Mouse (Mus musculus) forebrain, embryonic 10.5 days (tissue): ENCODE measurements around the gene Bcl2l15. TPM values are rescaled to one million over a fixed set of nuclear protein-coding genes. Genes with fewer than 3 reads are reported as not detected.
"Not testable (repeated sequence)": the region's sequence is repeated elsewhere in the genome, so short reads cannot be mapped to it uniquely, and the experiment has no call there.

Source experiments
- DNase-seq: peaks from one replicate; pipeline ENCODE4 v3.0.0-alpha.2; 2017; ENCODE audit warnings: low spot score; ENCODE audit errors: extremely low spot score
- H3K27ac ChIP-seq: fragments of 300-500 bp; sonication (generic); 2 replicates; pipeline ENCODE4 v1.5.1; 2016; ENCODE audit warnings: mild to moderate bottlenecking
- H3K27me3 ChIP-seq: fragments of 300-500 bp; sonication (generic); 2 replicates; pipeline ENCODE4 v1.6.1; 2016; ENCODE audit warnings: mild to moderate bottlenecking; ENCODE audit not compliant: poor library complexity, severe bottlenecking
- H3K36me3 ChIP-seq: fragments of 300-500 bp; sonication (generic); replicated peaks from 2 replicates; pipeline ENCODE4 v1.6.1; 2016; ENCODE audit warnings: mild to moderate bottlenecking, moderate library complexity
- H3K4me1 ChIP-seq: fragments of 300-500 bp; sonication (generic); 2 replicates; pipeline ENCODE4 v1.6.1; 2016
- H3K4me3 ChIP-seq: fragments of 300-500 bp; sonication (generic); 2 replicates; pipeline ENCODE4 v1.5.1; 2016; ENCODE audit warnings: mild to moderate bottlenecking, moderate library complexity
- H3K9me3 ChIP-seq: fragments of 300-500 bp; sonication (generic); 2 replicates; pipeline ENCODE4 v1.6.1; 2016; ENCODE audit warnings: mild to moderate bottlenecking, moderate library complexity
- WGBS: fragments of 180-500 bp; shearing (Covaris S2); methylation state at CpG from one replicate; pipeline ENCODE4 v1.1.7; 2016; 5-methylcytosine and 5-hydroxymethylcytosine counted together
- polyA plus RNA-seq: library from polyadenylated mRNA; unstranded; fragments of >200 nt; fragmentation: Nextera tagmentation; extraction: Ambion mirVana; gene quantifications from 2 replicates; pipeline ENCODE4 v1.2.1, GENCODE M21; 2016

Bcl2l15 gene
- polyA plus RNA-seq, 1 experiment from 2014 or later: 0.17 TPM

- no peaks in the 10 kb centered on the region for H3K9me3 ChIP-seq
- H3K36me3 ChIP-seq: peaks cover 60% of the 10 kb centered on the region
- DNase-seq: no peak
Observed at GRCm38 (mm10) chr3:103801631-103802531, 30.5 kb upstream of the Bcl2l15 start.

GRCm38 (mm10) chr3:103802861-103803260 is 29.5 kb upstream of the Bcl2l15 start:
- Histone ChIP-seq H3K9me3 (no peaks in the 10 kb centered on the region), H3K27ac (no peak overlapping the region), H3K4me3 (no peak overlapping the region), H3K4me1 (peaks cover 4% of the 10 kb centered on the region), H3K27me3 (no peaks in the 10 kb centered on the region), H3K36me3 (peaks cover 68% of the 10 kb centered on the region)
- 92% methylated on average over 8 of the region's 8 CpGs for WGBS
- DNase-seq: no peak

More at GRCm38 (mm10) chr3:103801631-103802531, 30.5 kb upstream of the Bcl2l15 start:
- Histone ChIP-seq H3K27ac (0 out of 2 replicates have a peak overlapping the region, but pooled peaks have one; percentile 37), H3K4me3 (no peak overlapping the region), H3K4me1 (no peaks in the 10 kb centered on the region), H3K27me3 (no peaks in the 10 kb centered on the region)
- 86% methylated on average over 10 of the region's 10 CpGs for WGBS

- no peak overlapping the region for H3K4me3 ChIP-seq
Observed at GRCm38 (mm10) chr3:103805671-103806070, 26.7 kb upstream of the Bcl2l15 start.

GRCm38 (mm10) chr3:103808891-103809798 is 23.3 kb upstream of the Bcl2l15 start, which contains the start of the genes Dclre1b, Ap4b1 and Gm43064:
Dclre1b (minus strand) TSS chr3:103809444.
Ap4b1 (plus strand) TSS chr3:103809520.
Gm43064 (plus strand) TSS chr3:103809573.
- DNase-seq: peak; percentile 91
- Histone ChIP-seq H3K36me3 (peaks cover 41% of the 10 kb centered on the region), H3K9me3 (no peaks in the 10 kb centered on the region), H3K27me3 (no peaks in the 10 kb centered on the region), H3K4me1 (peaks cover 21% of the 10 kb centered on the region), H3K27ac (peak within 1 kb of the TSS; percentile 93), H3K4me3 (peak within 1 kb of the TSS; percentile 85)
- under 1% methylated on average over 62 of the region's 70 CpGs for WGBS

More at GRCm38 (mm10) chr3:103805671-103806070, 26.7 kb upstream of the Bcl2l15 start:
- H3K9me3 ChIP-seq: no peaks in the 10 kb centered on the region
- H3K36me3 ChIP-seq: peaks cover 67% of the 10 kb centered on the region
- peaks cover 21% of the 10 kb centered on the region for H3K4me1 ChIP-seq
- no peak for DNase-seq
- WGBS: 85% methylated on average over 1 of the region's 1 CpGs
- H3K27ac ChIP-seq: no peak overlapping the region
- no peaks in the 10 kb centered on the region for H3K27me3 ChIP-seq

GRCm38 (mm10) chr3:103809799-103810150 is 22.6 kb upstream of the Bcl2l15 start:
- 2% methylated on average over 14 of the region's 14 CpGs for WGBS
- Histone ChIP-seq H3K36me3 (peaks cover 41% of the 10 kb centered on the region), H3K4me1 (peaks cover 21% of the 10 kb centered on the region), H3K4me3 (peak overlapping the region; percentile 85), H3K27me3 (no peaks in the 10 kb centered on the region), H3K27ac (peak overlapping the region; percentile 93), H3K9me3 (no peaks in the 10 kb centered on the region)
- DNase-seq: no peak

- H3K9me3 ChIP-seq: no peaks in the 10 kb centered on the region
- no peak for DNase-seq
Observed at GRCm38 (mm10) chr3:103810967-103811366, 21.4 kb upstream of the Bcl2l15 start.

GRCm38 (mm10) chr3:103827548-103827947 is 4.9 kb upstream of the Bcl2l15 start:
- DNase-seq: no peak
- Histone ChIP-seq H3K4me3 (no peak overlapping the region), H3K4me1 (no peaks in the 10 kb centered on the region), H3K9me3 (no peaks in the 10 kb centered on the region), H3K27me3 (no peaks in the 10 kb centered on the region), H3K36me3 (peaks cover 6% of the 10 kb centered on the region), H3K27ac (no peak overlapping the region)

More at GRCm38 (mm10) chr3:103810967-103811366, 21.4 kb upstream of the Bcl2l15 start:
- no peak overlapping the region for H3K4me3 ChIP-seq
- H3K27me3 ChIP-seq: no peaks in the 10 kb centered on the region
- peaks cover 42% of the 10 kb centered on the region for H3K36me3 ChIP-seq
- 88% methylated on average over 6 of the region's 6 CpGs for WGBS
- peaks cover 21% of the 10 kb centered on the region for H3K4me1 ChIP-seq
- no peak overlapping the region for H3K27ac ChIP-seq

GRCm38 (mm10) chr3:103829036-103829435 is 3.4 kb upstream of the Bcl2l15 start:
- Histone ChIP-seq H3K27me3 (no peaks in the 10 kb centered on the region), H3K36me3 (no peaks in the 10 kb centered on the region), H3K9me3 (no peaks in the 10 kb centered on the region), H3K27ac (no peak overlapping the region), H3K4me1 (no peaks in the 10 kb centered on the region), H3K4me3 (no peak overlapping the region)
- 87% methylated on average over 3 of the region's 3 CpGs for WGBS
- DNase-seq: no peak

GRCm38 (mm10) chr3:103830681-103831080 is 1.7 kb upstream of the Bcl2l15 start:
- not testable (repeated sequence) for H3K4me1 ChIP-seq, H3K9me3 ChIP-seq, H3K27me3 ChIP-seq, H3K4me3 ChIP-seq, H3K36me3 ChIP-seq, DNase-seq, H3K27ac ChIP-seq
- WGBS: 67% methylated on average over 1 of the region's 1 CpGs

- 90% methylated on average over 7 of the region's 7 CpGs for WGBS
- Histone ChIP-seq H3K27ac (no peak overlapping the region), H3K4me1 (no peaks in the 10 kb centered on the region), H3K27me3 (no peaks in the 10 kb centered on the region), H3K9me3 (no peaks in the 10 kb centered on the region), H3K36me3 (no peaks in the 10 kb centered on the region), H3K4me3 (no peak overlapping the region)
- no peak for DNase-seq
Observed at GRCm38 (mm10) chr3:103831146-103831545, 1.3 kb upstream of the Bcl2l15 start.

GRCm38 (mm10) chr3:103834001-103834400 is 1.6 kb downstream of the Bcl2l15 start:
- H3K4me3 ChIP-seq: no peak overlapping the region
- no peaks in the 10 kb centered on the region for H3K36me3 ChIP-seq
- no peaks in the 10 kb centered on the region for H3K9me3 ChIP-seq
- no peak for DNase-seq
- H3K27ac ChIP-seq: no peak overlapping the region
- no peaks in the 10 kb centered on the region for H3K27me3 ChIP-seq
- WGBS: 91% methylated on average over 2 of the region's 2 CpGs
- no peaks in the 10 kb centered on the region for H3K4me1 ChIP-seq

GRCm38 (mm10) chr3:103835272-103835950 is 3.0 kb downstream of the Bcl2l15 start:
- Histone ChIP-seq H3K9me3 (no peaks in the 10 kb centered on the region), H3K4me1 (no peaks in the 10 kb centered on the region)

More at GRCm38 (mm10) chr3:103835272-103835950, 3.0 kb downstream of the Bcl2l15 start:
- Histone ChIP-seq H3K27ac (no peak overlapping the region), H3K36me3 (no peaks in the 10 kb centered on the region), H3K27me3 (no peaks in the 10 kb centered on the region), H3K4me3 (no peak overlapping the region)
- 85% methylated on average over 6 of the region's 6 CpGs for WGBS
- DNase-seq: no peak
